Mouse (Mus musculus) limb, embryonic 15.5 days (tissue): ENCODE results near the gene Atrn. TPM values are rescaled to one million over a fixed set of nuclear protein-coding genes. Genes with fewer than 3 reads are reported as not detected.

ENCODE experiments used
- ATAC-seq: fragments of 200-750 bp; cut with Nextera tagmentation; 2 replicates; pipeline ENCODE4 v1.8.0; 2017; ENCODE audit warnings: low read depth, moderate TSS enrichment; ENCODE audit not compliant: insufficient number of reproducible peaks, low FRiP score, low TSS enrichment
- H3K27ac ChIP-seq: fragments of 300-500 bp; sonication (generic); 2 replicates; pipeline ENCODE4 v1.5.1; 2015; ENCODE audit warnings: moderate library complexity, mild to moderate bottlenecking, inconsistent platforms
- H3K27me3 ChIP-seq: fragments of 300-500 bp; sonication (generic); 2 replicates; pipeline ENCODE4 v1.6.1; 2015; ENCODE audit warnings: inconsistent platforms
- H3K36me3 ChIP-seq: fragments of 300-500 bp; sonication (generic); 2 replicates; pipeline ENCODE4 v1.6.1; 2015; ENCODE audit warnings: inconsistent platforms
- H3K4me1 ChIP-seq: fragments of 300-500 bp; sonication (generic); 2 replicates; pipeline ENCODE4 v1.6.1; 2015; ENCODE audit warnings: inconsistent platforms
- H3K4me2 ChIP-seq: fragments of 300-500 bp; sonication (generic); 2 replicates; pipeline ENCODE4 v1.6.1; 2015; ENCODE audit warnings: mild to moderate bottlenecking, inconsistent platforms
- H3K4me3 ChIP-seq: fragments of 300-500 bp; sonication (generic); 2 replicates; pipeline ENCODE4 v1.5.1; 2015; ENCODE audit warnings: mild to moderate bottlenecking, inconsistent platforms
- H3K9ac ChIP-seq: fragments of 300-500 bp; sonication (generic); 2 replicates; pipeline ENCODE4 v1.6.1; 2015; ENCODE audit warnings: inconsistent platforms
- H3K9me3 ChIP-seq: fragments of 300-500 bp; sonication (generic); 2 replicates; pipeline ENCODE4 v1.6.1; 2016; ENCODE audit warnings: inconsistent platforms
- WGBS: fragments of 180-500 bp; shearing (Covaris S2); methylation state at CpG from one replicate; pipeline ENCODE4 v1.1.7; 2015; 5-methylcytosine and 5-hydroxymethylcytosine counted together
- microRNA-seq: library from miRNA; unstranded; fragments of <30 nt; microRNA quantifications from one replicate; pipeline ENCODE4, GENCODE M21; 2016
- polyA plus RNA-seq: library from polyadenylated mRNA; unstranded; fragments of >200 nt; fragmentation: Nextera tagmentation; extraction: Ambion mirVana; gene quantifications from 2 replicates; pipeline ENCODE4 v1.2.1, GENCODE M21; 2015

The Atrn gene
- polyA plus RNA-seq, 1 experiment from 2014 or later, result 7.7 TPM

DNA sequence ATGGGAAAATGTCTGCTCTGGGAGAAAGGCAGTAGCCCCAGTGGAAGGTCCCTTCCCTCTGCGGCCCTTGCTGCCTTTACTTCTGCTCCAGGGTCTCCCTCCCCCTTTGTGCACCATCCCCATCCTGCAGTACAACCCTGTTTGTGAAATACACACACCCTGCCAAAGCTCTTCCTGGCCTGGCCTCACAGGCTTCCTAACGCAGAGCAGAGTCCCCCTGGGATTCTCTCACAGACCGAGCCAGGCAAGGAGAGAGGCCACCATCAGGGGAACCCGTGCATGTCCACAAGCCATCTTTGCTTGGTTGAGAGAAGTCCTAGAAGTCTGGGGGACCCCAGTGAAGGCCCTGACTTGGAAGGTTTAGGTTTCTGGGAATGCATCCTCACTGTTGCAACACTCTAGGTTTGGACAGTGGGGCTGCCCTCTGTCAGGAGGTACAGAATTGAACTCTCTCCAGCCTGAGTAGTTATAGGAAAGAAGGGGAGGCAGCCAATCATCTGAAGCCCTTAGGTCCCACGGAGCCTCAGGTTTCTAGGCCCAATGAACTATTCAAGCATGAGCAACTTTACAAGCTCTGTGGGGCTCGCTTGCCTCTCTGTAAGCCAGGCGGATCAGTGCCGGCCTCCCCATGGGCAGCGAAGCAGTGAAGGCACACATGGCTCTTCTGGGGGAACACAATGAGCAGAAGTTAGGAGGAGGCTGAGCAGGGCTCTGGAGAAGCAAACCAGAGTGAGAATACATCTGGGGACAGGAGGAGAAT lies 153.7 kb downstream of the Atrn start:
- WGBS, result 39% methylated on average over 9 of the region's 9 CpGs
- H3K9me3 ChIP-seq, result no peaks in the 10 kb centered on the region
- no peak overlapping the region for H3K4me3 ChIP-seq
- 0 out of 2 replicates have a peak, but pooled peaks cover 3% of the 10 kb centered on the region for H3K36me3 ChIP-seq
- peaks cover 73% of the 10 kb centered on the region for H3K4me1 ChIP-seq
- H3K27ac ChIP-seq, result peak overlapping the region; percentile 87
- peaks cover 40% of the 10 kb centered on the region for H3K27me3 ChIP-seq
- no peak overlapping the region for H3K9ac ChIP-seq
- 0 out of 2 replicates have a peak overlapping the region, but pooled peaks have one; percentile 5 for H3K4me2 ChIP-seq
- 0 out of 2 replicates have a peak, but pooled peaks have one; percentile 11 for ATAC-seq

GRCm38 (mm10) chr2:131060784-131061183 lies 154.5 kb downstream of the Atrn start:
- peaks cover 65% of the 10 kb centered on the region for H3K4me1 ChIP-seq
- H3K27me3 ChIP-seq, result peaks cover 32% of the 10 kb centered on the region
- H3K4me2 ChIP-seq, result peak overlapping the region; percentile 67
- H3K36me3 ChIP-seq, result 0 out of 2 replicates have a peak, but pooled peaks cover 3% of the 10 kb centered on the region
- peak overlapping the region; percentile 5 for H3K4me3 ChIP-seq
- ATAC-seq, result peak; percentile 56; the same call in 1 of the 2 replicates
- 44% methylated on average over 6 of the region's 6 CpGs for WGBS
- peak overlapping the region; percentile 87 for H3K27ac ChIP-seq
- no peaks in the 10 kb centered on the region for H3K9me3 ChIP-seq
- no peak overlapping the region for H3K9ac ChIP-seq

DNA sequence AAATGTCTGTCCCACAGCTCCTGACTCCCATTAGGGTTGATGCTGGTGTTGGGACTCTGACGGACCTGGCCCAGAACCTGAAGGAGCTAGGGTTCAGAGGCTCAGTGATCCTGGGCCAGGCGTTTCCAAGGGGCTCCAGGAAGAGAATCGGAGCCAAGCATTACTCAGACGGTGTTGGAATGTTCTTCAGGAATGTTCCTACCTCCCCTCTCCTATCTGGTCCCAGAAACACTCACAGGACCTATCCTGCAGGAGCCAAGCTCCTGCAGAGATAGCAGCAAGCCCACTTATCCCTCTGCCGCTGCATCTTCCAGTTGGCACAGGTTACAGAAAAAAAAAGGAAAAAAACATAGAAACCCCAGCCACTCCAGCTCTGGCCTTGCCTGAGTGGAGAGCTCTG lies 155.3 kb downstream of the Atrn start:
- Histone ChIP-seq H3K9ac (no peak overlapping the region), H3K36me3 (0 out of 2 replicates have a peak, but pooled peaks cover 3% of the 10 kb centered on the region), H3K4me1 (peaks cover 56% of the 10 kb centered on the region), H3K27me3 (peaks cover 24% of the 10 kb centered on the region), H3K4me3 (peak overlapping the region; percentile 11; the same call in 1 of the 2 replicates), H3K4me2 (peak overlapping the region; percentile 67), H3K9me3 (no peaks in the 10 kb centered on the region), H3K27ac (peak overlapping the region; percentile 87)
- ATAC-seq, result no peak
- 48% methylated on average over 5 of the region's 5 CpGs for WGBS

- WGBS, result 2% methylated on average over 26 of the region's 27 CpGs
Measured at GRCm38 (mm10) chr2:131063404-131063864, 157.1 kb downstream of the Atrn start, which contains the start of gene Adam33. Adam33 (minus strand) TSS chr2:131063814.

DNA sequence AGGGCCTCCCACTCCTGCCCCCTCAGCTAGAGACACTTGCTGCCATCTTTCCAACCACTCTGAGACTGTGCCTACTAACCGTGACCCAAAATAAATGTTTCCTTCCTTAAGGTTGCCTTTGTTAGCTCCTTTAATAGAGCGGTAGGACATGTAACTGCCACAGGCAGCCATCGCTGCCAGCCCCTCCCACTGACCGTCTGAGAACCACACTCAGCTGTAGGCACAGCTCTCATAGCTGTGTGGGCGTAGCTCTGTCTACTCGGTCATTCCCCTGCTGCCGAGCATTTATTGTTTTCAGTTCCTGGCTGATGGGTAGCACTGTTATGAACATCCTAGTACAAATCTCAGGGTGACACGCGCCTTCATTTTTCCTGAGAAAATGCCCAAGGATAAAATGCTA lies 160.0 kb downstream of the Atrn start:
- WGBS, result 59% methylated on average over 9 of the region's 9 CpGs
- no peaks in the 10 kb centered on the region for H3K36me3 ChIP-seq
- H3K4me2 ChIP-seq, result no peak overlapping the region
- peaks cover 22% of the 10 kb centered on the region for H3K27me3 ChIP-seq
- no peak for ATAC-seq
- H3K27ac ChIP-seq, result no peak overlapping the region
- H3K9ac ChIP-seq, result no peak overlapping the region
- no peaks in the 10 kb centered on the region for H3K9me3 ChIP-seq
- H3K4me1 ChIP-seq, result peaks cover 36% of the 10 kb centered on the region
- no peak overlapping the region for H3K4me3 ChIP-seq

More at GRCm38 (mm10) chr2:131063404-131063864, 157.1 kb downstream of the Atrn start, which contains the start of gene Adam33:
- Histone ChIP-seq H3K4me2 (peak within 1 kb of the TSS; percentile 67), H3K27ac (peak within 1 kb of the TSS; percentile 87; the same call in 1 of the 2 replicates), H3K36me3 (no peaks in the 10 kb centered on the region), H3K4me1 (peaks cover 60% of the 10 kb centered on the region), H3K9ac (peak within 1 kb of the TSS; percentile 33; the same call in 1 of the 2 replicates), H3K4me3 (peak within 1 kb of the TSS; percentile 38), H3K27me3 (peaks cover 22% of the 10 kb centered on the region; the same call in 1 of the 2 replicates), H3K9me3 (no peaks in the 10 kb centered on the region)
- no peak for ATAC-seq

DNA sequence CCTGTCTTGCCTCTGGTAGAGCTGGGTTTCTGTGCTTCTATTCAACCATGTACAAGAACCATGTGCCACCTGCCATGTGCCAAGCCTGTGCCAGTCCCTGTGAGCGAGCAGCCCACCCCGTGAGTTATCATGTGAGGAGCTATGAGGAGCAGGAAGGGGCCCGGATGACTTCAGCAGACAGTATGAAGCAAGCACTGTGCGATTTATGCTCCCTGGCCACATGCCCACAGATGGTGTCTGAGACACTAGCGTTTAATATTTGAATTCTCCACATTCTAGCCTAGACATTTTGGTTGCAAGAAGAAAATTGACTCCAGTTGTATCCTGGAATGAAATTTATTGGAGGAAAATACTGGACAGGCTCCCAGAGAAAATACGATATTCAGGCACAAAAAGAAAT lies 161.2 kb downstream of the Atrn start:
- H3K9me3 ChIP-seq, result no peaks in the 10 kb centered on the region
- 42% methylated on average over 6 of the region's 6 CpGs for WGBS
- no peak overlapping the region for H3K9ac ChIP-seq
- no peak overlapping the region for H3K4me2 ChIP-seq
- ATAC-seq, result no peak
- no peak overlapping the region for H3K4me3 ChIP-seq
- H3K27ac ChIP-seq, result peak overlapping the region; percentile 76
- H3K36me3 ChIP-seq, result no peaks in the 10 kb centered on the region
- peaks cover 19% of the 10 kb centered on the region for H3K27me3 ChIP-seq
- peaks cover 24% of the 10 kb centered on the region for H3K4me1 ChIP-seq

DNA sequence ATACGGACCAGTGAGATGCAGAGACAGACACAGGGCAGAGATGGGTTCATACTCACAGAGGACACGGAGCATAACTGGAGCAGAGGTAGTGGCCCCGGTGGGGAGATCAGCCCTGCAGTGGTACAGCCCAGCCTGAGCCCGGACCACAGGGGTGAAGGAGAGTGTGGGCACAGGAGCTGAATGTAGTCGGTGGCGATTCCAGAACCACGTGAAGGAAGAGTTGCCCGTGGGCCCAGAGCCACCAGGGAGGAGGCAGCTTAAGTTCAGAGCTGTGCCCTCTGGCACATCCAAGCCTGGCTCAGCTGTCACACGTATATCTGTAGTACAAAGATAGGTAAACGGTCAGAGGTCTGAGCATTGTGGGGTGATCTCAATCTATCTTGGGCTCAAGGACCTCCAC lies 166.2 kb downstream of the Atrn start:
- Histone ChIP-seq H3K4me1 (peaks cover 8% of the 10 kb centered on the region; the same call in 1 of the 2 replicates), H3K4me2 (no peak overlapping the region), H3K27ac (no peak overlapping the region), H3K4me3 (no peak overlapping the region), H3K36me3 (no peaks in the 10 kb centered on the region), H3K27me3 (no peaks in the 10 kb centered on the region; the same call in none of the 2 replicates), H3K9ac (no peak overlapping the region), H3K9me3 (no peaks in the 10 kb centered on the region)
- WGBS, result 85% methylated on average over 10 of the region's 10 CpGs
- ATAC-seq, result no peak

Small RNA genes within 50 kb of the gene (microRNA-seq; reads per million reads assigned to microRNA genes)
- gene Mir6973b, result not detected

Other genes starting within 250 kb of the Atrn start
- 69.6 and 71.7 TPM in 2 replicates for gene Ddrgk1, start 241.8 kb upstream of the Atrn start, polyA plus RNA-seq
- 90.9 and 99.1 TPM in 2 replicates for gene Itpa, start 238.9 kb upstream of the Atrn start, polyA plus RNA-seq
- gene Slc4a11, start 209.0 kb upstream of the Atrn start, polyA plus RNA-seq, result 2.6 and 2.9 TPM in 2 replicates
- 32.4 and 36.7 TPM in 2 replicates for gene 4930402H24Rik, start 89 bp upstream of the Atrn start, polyA plus RNA-seq
- 29.5 and 31.8 TPM in 2 replicates for gene Gfra4, start 136.6 kb downstream of the Atrn start, polyA plus RNA-seq
- gene Adam33, start 157.3 kb downstream of the Atrn start, polyA plus RNA-seq, result 69.2 and 77.5 TPM in 2 replicates
- 0.58 and 0.61 TPM in 2 replicates for gene Siglec1, start 180.3 kb downstream of the Atrn start, polyA plus RNA-seq
- gene Hspa12b, start 220.8 kb downstream of the Atrn start, polyA plus RNA-seq, result 16.0 and 22.0 TPM in 2 replicates
- not detected in 2 replicates for gene Gm11037, start 227.0 kb downstream of the Atrn start, polyA plus RNA-seq